Mouse (Mus musculus): Measurements from ENCODE around the gene Hdac7. TPM values are rescaled to one million over a fixed set of nuclear protein-coding genes. Genes with fewer than 3 reads are reported as not detected.
"Not testable (repeated sequence)": the region's sequence is repeated elsewhere in the genome, so short reads cannot be mapped to it uniquely, and the experiment has no call there.

The Hdac7 gene
- 10 to 100 TPM; 30.3 to 33.0 TPM for total RNA-seq (2021)

- intact Hi-C loops (cut with DNase I) = loop anchor here (5.0 kb wide), 1 partner anchor 177 kb away; no protein-coding TSS in a partner anchor
- no peak for DNase-seq (ENCODE audit: low spot score)
Observed at GRCm38 (mm10) chr15:97844037-97845034, at the start of gene Hdac7. Gene Hdac7 (minus strand): TSS chr15:97844502.

- intact Hi-C loops (cut with DNase I) = no loop called here
- DNase-seq (ENCODE audit: low spot score) = no peak
Observed at GRCm38 (mm10) chr15:97892506-97892905, 48.2 kb upstream of the Hdac7 start.

DNA sequence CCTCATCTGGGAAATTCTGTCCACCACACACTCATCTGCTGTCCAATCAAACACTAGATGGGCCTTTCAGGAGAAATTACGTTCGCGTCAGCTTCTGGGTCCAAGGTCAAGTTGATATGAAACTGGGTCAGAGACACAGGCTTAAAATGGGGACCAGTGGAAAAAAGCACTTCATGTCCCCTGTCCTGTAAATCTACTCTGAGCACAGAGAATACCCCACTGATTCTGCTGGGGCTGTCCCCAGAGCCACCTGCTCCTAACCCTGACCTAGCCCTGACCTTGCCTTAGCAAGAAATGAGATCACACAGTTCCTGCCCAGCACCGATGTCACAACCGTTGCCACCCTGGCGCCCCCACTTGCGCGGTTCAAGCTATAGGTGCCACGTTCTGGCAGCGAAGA, 46.1 kb upstream of the Hdac7 start:
- intact Hi-C loops (cut with DNase I) = no loop called here
- no peak for DNase-seq (ENCODE audit: low spot score)

DNA sequence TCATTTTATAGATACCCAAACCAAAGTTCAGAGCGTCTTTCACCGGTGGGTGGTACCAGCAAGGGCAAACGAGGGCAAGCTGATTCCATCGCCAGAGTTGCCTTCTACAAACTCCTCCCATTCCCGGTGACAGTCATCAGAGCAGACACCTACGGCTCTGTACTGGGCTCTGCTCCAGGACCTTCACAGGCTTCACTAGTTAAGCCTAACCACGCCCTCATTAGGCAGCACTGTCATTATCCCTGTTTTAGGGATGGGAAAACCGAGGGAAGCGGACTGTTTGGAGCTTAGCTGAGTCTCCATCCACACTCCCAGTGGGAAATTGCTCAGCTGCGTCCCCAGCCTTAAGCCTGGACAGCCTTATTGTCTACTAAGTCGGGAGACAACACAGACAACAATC, 45.7 kb upstream of the Hdac7 start:
- intact Hi-C loops (cut with DNase I) = no loop called here
- DNase-seq (ENCODE audit: low spot score) = no peak

- intact Hi-C loops (cut with DNase I) = no loop called here
- DNase-seq (ENCODE audit: low spot score) = no peak
Observed at GRCm38 (mm10) chr15:97887541-97888016, 43.3 kb upstream of the Hdac7 start.

GRCm38 (mm10) chr15:97881423-97881822, 37.1 kb upstream of the Hdac7 start:
- intact Hi-C loops (cut with DNase I) = no loop called here
- DNase-seq (ENCODE audit: low spot score) = no peak

DNA sequence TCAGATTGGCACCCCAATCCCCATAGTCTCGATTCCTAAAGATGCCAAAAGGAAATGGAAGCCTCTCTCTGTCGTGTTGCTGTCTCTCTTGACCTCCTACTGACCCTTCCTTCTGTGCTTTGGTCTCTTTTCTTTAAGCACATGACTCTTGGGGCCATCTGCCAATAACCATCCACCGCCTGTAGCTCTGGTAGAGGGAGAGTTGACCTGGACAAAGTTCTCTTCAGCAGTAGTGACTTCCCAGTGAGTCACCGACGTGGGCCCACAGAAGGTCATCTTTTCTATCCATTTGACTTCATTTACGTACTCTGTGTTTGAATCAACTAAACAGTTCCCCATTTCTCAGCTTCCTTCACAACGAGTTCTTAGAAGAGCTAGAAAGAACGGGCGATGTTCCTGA, 36.1 kb upstream of the Hdac7 start:
- intact Hi-C loops (cut with DNase I) = no loop called here
- no peak for DNase-seq (ENCODE audit: low spot score)

GRCm38 (mm10) chr15:97878696-97879328, 34.5 kb upstream of the Hdac7 start:
- intact Hi-C loops (cut with DNase I) = no loop called here
- DNase-seq (ENCODE audit: low spot score) = no peak

GRCm38 (mm10) chr15:97875784-97876183, 31.5 kb upstream of the Hdac7 start:
- DNase-seq (ENCODE audit: low spot score) = no peak
- intact Hi-C loops (cut with DNase I) = no loop called here

GRCm38 (mm10) chr15:97873717-97874116, 29.4 kb upstream of the Hdac7 start:
- intact Hi-C loops (cut with DNase I) = no loop called here
- no peak for DNase-seq (ENCODE audit: low spot score)

DNA sequence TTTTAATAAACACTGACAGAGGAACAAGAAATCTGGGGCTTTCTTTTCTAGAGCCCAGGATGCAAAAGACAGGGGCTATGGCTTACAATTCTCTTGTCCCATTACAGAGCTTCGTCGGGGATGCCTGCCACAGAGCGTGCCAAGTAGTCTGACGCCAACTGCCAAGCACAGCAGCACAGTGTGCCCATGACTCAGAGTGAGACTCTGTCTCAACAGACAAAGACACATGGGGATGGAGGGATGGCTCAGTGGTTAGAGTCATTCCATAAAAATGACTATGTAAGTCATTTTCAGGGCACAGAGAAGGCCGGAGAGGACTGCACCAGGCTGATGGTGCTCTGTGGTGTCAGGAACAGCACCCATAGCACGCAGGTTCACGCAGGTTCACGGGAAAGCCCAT, 27.9 kb upstream of the Hdac7 start:
- DNase-seq (ENCODE audit: low spot score) = no peak
- intact Hi-C loops (cut with DNase I) = no loop called here

GRCm38 (mm10) chr15:97871055-97872030, 27.0 kb upstream of the Hdac7 start:
- intact Hi-C loops (cut with DNase I) = loop anchor here (2.0 kb wide), 1 partner anchor 81 kb away; no protein-coding TSS in a partner anchor
- no peak for DNase-seq (ENCODE audit: low spot score)

DNA sequence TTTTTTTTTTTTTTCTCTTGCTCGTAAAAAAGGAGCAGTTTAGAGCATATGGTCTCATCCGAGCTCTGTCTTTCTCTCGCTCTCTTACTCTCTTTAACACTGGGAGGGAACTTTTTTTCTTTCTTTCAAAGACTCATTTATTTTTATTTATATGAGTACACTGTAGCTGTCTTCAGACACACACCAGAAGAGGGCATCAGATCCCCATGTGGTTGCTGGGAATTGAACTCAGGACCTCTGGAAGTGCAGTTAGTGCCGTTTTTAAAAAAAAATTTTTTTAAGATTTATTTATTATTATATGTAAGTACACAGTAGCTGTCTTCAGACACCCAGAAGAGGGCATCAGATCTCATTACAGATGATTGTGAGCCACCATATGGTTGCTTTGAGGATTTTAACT, 25.8 kb upstream of the Hdac7 start:
- intact Hi-C loops (cut with DNase I) = loop anchor here (2.0 kb wide), 1 partner anchor 83 kb away; no protein-coding TSS in a partner anchor
- not testable (repeated sequence) for DNase-seq (ENCODE audit: low spot score)

DNA sequence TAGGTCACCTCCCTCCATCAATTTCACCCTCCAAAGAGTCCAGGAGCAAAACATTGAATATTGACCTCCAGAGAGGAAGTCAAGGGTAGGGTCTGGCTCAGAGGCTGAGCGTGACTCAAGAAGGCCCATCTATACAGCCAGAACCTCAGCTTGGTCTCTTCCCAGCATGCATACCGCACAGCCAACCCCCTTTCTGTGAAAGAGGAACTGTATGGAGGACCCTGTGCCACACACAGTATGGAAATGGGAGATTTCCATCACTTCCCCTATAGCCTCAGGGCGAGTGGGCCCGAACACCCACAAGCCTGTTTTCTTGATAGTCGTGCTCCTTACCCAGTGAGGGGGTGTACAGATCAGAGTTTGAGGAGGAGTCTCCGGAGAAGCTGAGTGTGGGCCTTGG, 24.7 kb upstream of the Hdac7 start:
- no peak for DNase-seq (ENCODE audit: low spot score)
- intact Hi-C loops (cut with DNase I) = no loop called here

DNA sequence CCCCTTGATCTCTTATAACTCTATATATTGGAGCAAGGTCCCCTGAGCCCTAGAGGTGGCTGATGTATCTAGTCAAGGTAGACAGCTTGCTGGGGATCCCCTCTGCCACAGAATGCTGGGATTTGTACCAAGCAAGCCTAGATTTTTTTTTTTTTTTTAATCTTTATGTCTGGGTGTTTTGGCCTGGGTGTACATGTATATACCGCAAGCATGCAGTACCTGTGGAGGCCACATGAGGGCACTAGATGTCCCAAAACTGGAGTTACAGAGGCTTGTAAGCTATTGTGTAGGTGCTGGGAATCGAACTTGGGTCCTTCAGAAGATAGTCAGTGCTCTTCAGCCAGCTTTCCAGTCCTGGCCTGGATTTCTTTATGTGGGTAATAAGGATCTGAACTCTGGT, 21.7 kb upstream of the Hdac7 start:
- DNase-seq (ENCODE audit: low spot score) = no peak
- intact Hi-C loops (cut with DNase I) = no loop called here

DNA sequence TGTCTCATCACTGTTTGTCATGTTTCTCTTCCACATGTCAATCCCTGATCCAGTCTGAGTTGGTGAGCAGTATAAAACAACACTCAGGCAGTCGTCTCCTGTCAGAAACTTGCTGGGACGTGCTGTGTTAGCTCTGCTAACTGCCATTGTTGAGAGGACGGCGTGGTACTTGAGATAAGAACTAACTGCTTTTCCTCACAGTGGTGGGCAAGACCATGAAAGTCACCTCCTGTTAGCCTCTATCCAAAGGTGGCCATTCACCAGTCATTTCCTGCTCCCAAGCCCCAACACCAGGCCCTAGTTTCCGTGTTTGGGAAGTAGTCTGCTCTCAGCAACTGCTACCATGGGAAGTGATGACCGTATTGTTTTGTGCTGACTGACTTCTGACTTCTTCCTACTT, 20.9 kb upstream of the Hdac7 start:
- intact Hi-C loops (cut with DNase I) = no loop called here
- DNase-seq (ENCODE audit: low spot score) = no peak

DNA sequence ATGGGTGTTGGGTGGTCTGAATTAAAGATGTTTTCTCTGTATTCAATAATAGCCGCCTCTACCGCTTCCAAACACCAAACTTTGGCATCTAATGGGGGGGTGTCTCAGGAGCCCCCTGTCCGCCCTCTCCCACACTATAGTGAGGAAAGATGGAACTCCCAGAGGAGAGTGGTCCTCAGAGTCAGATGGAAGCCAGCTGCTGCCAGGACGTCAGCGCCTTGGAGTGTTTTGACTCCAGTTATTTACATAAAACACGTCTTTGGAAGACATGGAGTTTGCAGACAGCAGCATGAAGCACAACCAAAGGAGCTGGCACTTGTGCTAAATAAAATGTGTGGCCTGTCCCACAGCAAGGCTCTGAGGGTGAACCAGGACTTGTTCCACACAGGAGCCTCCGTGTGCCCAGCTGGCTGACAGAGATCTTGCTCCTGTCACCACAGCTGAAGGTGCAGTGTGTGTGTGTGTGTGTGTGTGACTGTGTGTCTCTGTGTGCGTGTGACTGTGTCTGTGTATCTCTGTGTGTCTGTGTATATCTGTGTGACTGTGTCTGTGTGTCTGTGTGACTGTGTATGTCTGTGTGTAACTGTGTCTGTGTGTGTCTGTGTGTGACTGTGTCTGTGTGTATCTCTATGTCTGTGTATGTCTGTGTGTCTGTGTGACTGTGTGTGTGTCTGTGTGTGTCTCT, 20.2 kb upstream of the Hdac7 start:
- intact Hi-C loops (cut with DNase I) = no loop called here
- no peak for DNase-seq (ENCODE audit: low spot score)

GRCm38 (mm10) chr15:97863494-97863881, 19.2 kb upstream of the Hdac7 start:
- intact Hi-C loops (cut with DNase I) = no loop called here
- no peak for DNase-seq (ENCODE audit: low spot score)

DNA sequence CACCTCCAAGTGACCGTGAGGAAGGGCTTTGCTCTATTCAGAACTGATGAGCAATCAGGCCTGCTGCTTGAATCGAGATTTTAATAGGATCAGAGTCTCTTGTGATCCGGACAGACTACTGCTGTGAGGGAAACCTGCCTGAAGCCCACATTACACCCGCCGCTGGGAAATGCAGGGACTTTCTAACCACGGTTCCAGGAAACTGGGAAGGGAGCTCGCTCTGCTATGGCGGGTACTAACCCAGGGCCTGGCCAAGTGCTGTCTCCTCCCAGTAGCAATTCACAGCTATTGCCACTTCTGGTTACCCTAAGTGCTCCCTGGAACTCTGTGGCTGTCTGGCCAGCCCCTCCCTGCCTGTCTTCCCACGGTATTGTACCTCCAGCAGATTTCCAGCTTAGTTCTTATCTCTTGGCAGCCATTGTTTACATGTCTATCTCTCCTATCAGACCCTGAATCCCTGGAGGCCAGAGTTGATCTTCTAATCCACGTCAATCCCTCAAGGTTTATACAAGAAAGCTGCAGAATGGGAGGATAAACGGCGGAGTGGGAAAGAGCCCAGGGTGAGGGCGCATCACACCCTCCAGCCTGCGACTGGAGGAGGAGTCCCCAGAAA, 18.7 kb upstream of the Hdac7 start:
- intact Hi-C loops (cut with DNase I) = no loop called here

More for the DNA sequence above, 18.7 kb upstream of the Hdac7 start:
- DNase-seq (ENCODE audit: low spot score) = no peak
